Mouse (Mus musculus) kidney, adult 2 months (tissue): ENCODE results near the gene 4930402H24Rik.

Experiments used
- CTCF ChIP-seq: fragments of 200-500 bp; conservative IDR thresholded peaks from 2 replicates; pipeline ENCODE4 v1.5.1; 2011; ENCODE audit warnings: low read depth, mild to moderate bottlenecking, control low read depth, low read length, moderate library complexity, mixed read lengths; ENCODE audit not compliant: insufficient read depth, insufficient read length
- POLR2A ChIP-seq: fragments of 200-500 bp; IDR thresholded peaks from one replicate; pipeline ENCODE4 v1.6.1; 2011; ENCODE audit warnings: low read depth, low read length, control low read depth

GRCm38 (mm10) chr2:130832012-130832411 lies 74.2 kb downstream of the 4930402H24Rik start:
- TF ChIP-seq CTCF (no peak), POLR2A (no peak)
